Mouse (Mus musculus): Measurements from ENCODE around the gene Rbpj. TPM values are rescaled to one million over a fixed set of nuclear protein-coding genes. Genes with fewer than 3 reads are reported as not detected.

The Rbpj gene
- total and polyA plus RNA-seq, 2 experiments from 2014 or later = 17.6 to 22.4 TPM

- no peak overlapping the region for H3K27ac ChIP-seq
- H3K27me3 ChIP-seq (ENCODE audit: insufficient read depth, low read length) = no peaks in the 10 kb centered on the region
- 85% methylated on average over 1 of the region's 1 CpGs for WGBS
- no peak overlapping the region for H3K4me3 ChIP-seq (ENCODE audit: low read length)
- no peak overlapping the region for H3K4me2 ChIP-seq (ENCODE audit: low read depth, low read length)
- H3K4me1 ChIP-seq (ENCODE audit: insufficient read depth, low read length) = no peaks in the 10 kb centered on the region
- H3K36me3 ChIP-seq (ENCODE audit: insufficient read depth, low read length) = no peaks in the 10 kb centered on the region
- no peak for TF ChIP-seq CTCF (IDR thresholded peaks at IDR 0.05; ENCODE audit: low read depth)
- ATAC-seq (no peak), DNase-seq (ENCODE audit: low spot score) (no peak)
- H3K9ac ChIP-seq (replicated peaks; ENCODE audit: low read length) = no peak overlapping the region
- H3K9me3 ChIP-seq (ENCODE audit: low read length) = no peaks in the 10 kb centered on the region
These were observed 218.5 kb downstream of the Rbpj start for GRCm38 (mm10) chr5:53684417-53684816.

GRCm38 (mm10) chr5:53685623-53686022, 219.7 kb downstream of the Rbpj start:
- H3K4me3 ChIP-seq (ENCODE audit: low read length) = no peak overlapping the region
- WGBS = 97% methylated on average over 4 of the region's 4 CpGs
- no peaks in the 10 kb centered on the region for H3K27me3 ChIP-seq (ENCODE audit: insufficient read depth, low read length)
- no peaks in the 10 kb centered on the region for H3K4me1 ChIP-seq (ENCODE audit: insufficient read depth, low read length)
- no peak overlapping the region for H3K4me2 ChIP-seq (ENCODE audit: low read depth, low read length)
- no peaks in the 10 kb centered on the region for H3K36me3 ChIP-seq (ENCODE audit: insufficient read depth, low read length)
- DNase-seq (ENCODE audit: low spot score) (no peak), ATAC-seq (no peak)
- no peak overlapping the region for H3K27ac ChIP-seq
- H3K9ac ChIP-seq (replicated peaks; ENCODE audit: low read length) = no peak overlapping the region
- no peaks in the 10 kb centered on the region for H3K9me3 ChIP-seq (ENCODE audit: low read length)
- TF ChIP-seq CTCF (IDR thresholded peaks at IDR 0.05; ENCODE audit: low read depth) = no peak

GRCm38 (mm10) chr5:53686379-53686778, 220.4 kb downstream of the Rbpj start:
- Histone ChIP-seq H3K4me3 (ENCODE audit: low read length) (no peak overlapping the region), H3K27me3 (ENCODE audit: insufficient read depth, low read length) (no peaks in the 10 kb centered on the region), H3K36me3 (ENCODE audit: insufficient read depth, low read length) (no peaks in the 10 kb centered on the region), H3K4me2 (ENCODE audit: low read depth, low read length) (no peak overlapping the region), H3K27ac (no peak overlapping the region), H3K9ac (replicated peaks; ENCODE audit: low read length) (no peak overlapping the region), H3K4me1 (ENCODE audit: insufficient read depth, low read length) (no peaks in the 10 kb centered on the region), H3K9me3 (ENCODE audit: low read length) (no peaks in the 10 kb centered on the region)
- WGBS = 58% methylated on average over 2 of the region's 2 CpGs
- no peak for TF ChIP-seq CTCF (IDR thresholded peaks at IDR 0.05; ENCODE audit: low read depth)
- peak; percentile 28 for DNase-seq (ENCODE audit: low spot score)
- ATAC-seq = no peak

- Histone ChIP-seq H3K9me3 (ENCODE audit: low read length) (no peaks in the 10 kb centered on the region), H3K4me2 (ENCODE audit: low read depth, low read length) (no peak overlapping the region), H3K27me3 (ENCODE audit: insufficient read depth, low read length) (no peaks in the 10 kb centered on the region), H3K36me3 (ENCODE audit: insufficient read depth, low read length) (no peaks in the 10 kb centered on the region), H3K4me3 (ENCODE audit: low read length) (no peak overlapping the region), H3K9ac (replicated peaks; ENCODE audit: low read length) (no peak overlapping the region), H3K27ac (no peak overlapping the region), H3K4me1 (ENCODE audit: insufficient read depth, low read length) (no peaks in the 10 kb centered on the region)
- DNase-seq (ENCODE audit: low spot score) (peak; percentile 66), ATAC-seq (peak; percentile 72)
- 53% methylated on average over 7 of the region's 7 CpGs for WGBS
- no peak for TF ChIP-seq CTCF (IDR thresholded peaks at IDR 0.05; ENCODE audit: low read depth)
These were observed 222.4 kb downstream of the Rbpj start for GRCm38 (mm10) chr5:53688326-53688725.

- DNase-seq (ENCODE audit: low spot score) = peak; percentile 26
- no peak overlapping the region for H3K9ac ChIP-seq (replicated peaks; ENCODE audit: low read length)
- H3K4me1 ChIP-seq (ENCODE audit: insufficient read depth, low read length) = no peaks in the 10 kb centered on the region
- H3K36me3 ChIP-seq (ENCODE audit: insufficient read depth, low read length) = no peaks in the 10 kb centered on the region
- no peak overlapping the region for H3K4me3 ChIP-seq (ENCODE audit: low read length)
- TF ChIP-seq CTCF (IDR thresholded peaks at IDR 0.05; ENCODE audit: low read depth) = no peak
- 53% methylated on average over 3 of the region's 3 CpGs for WGBS
- no peak overlapping the region for H3K27ac ChIP-seq
- H3K9me3 ChIP-seq (ENCODE audit: low read length) = no peaks in the 10 kb centered on the region
- H3K27me3 ChIP-seq (ENCODE audit: insufficient read depth, low read length) = no peaks in the 10 kb centered on the region
- no peak overlapping the region for H3K4me2 ChIP-seq (ENCODE audit: low read depth, low read length)
- ATAC-seq = peak; percentile 60
These were observed 225.6 kb downstream of the Rbpj start for GRCm38 (mm10) chr5:53691577-53691976.

DNA sequence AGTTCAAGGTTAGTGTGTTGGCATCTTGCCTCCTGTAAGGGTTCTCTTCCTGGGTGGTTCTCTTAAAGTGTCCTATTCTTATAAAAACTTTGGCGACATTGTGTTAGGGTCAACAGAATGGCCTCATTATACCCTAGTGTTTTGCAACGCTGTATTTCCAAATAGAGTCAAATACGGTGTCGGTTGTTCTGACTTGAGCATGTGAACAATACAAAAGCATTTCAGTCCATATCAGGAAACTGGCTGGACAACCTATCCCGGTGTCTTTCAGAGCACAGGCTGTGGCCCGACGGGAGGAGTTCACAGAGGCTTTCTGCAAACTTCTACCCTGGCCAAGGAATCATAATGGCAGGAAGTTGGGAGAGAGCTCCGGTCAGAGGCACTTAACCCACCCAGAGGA, 226.1 kb downstream of the Rbpj start:
- H3K9ac ChIP-seq (replicated peaks; ENCODE audit: low read length) = no peak overlapping the region
- no peak overlapping the region for H3K4me3 ChIP-seq (ENCODE audit: low read length)
- DNase-seq (ENCODE audit: low spot score) = no peak
- no peak for ATAC-seq
- no peak overlapping the region for H3K4me2 ChIP-seq (ENCODE audit: low read depth, low read length)
- H3K27me3 ChIP-seq (ENCODE audit: insufficient read depth, low read length) = no peaks in the 10 kb centered on the region
- no peaks in the 10 kb centered on the region for H3K9me3 ChIP-seq (ENCODE audit: low read length)
- H3K36me3 ChIP-seq (ENCODE audit: insufficient read depth, low read length) = no peaks in the 10 kb centered on the region
- no peaks in the 10 kb centered on the region for H3K4me1 ChIP-seq (ENCODE audit: insufficient read depth, low read length)
- H3K27ac ChIP-seq = no peak overlapping the region
- 90% methylated on average over 8 of the region's 8 CpGs for whole genome bisulfite sequencing
- no peak for TF ChIP-seq CTCF (IDR thresholded peaks at IDR 0.05; ENCODE audit: low read depth)

- Histone ChIP-seq H3K9me3 (ENCODE audit: low read length) (no peaks in the 10 kb centered on the region), H3K4me3 (ENCODE audit: low read length) (no peak overlapping the region), H3K36me3 (ENCODE audit: insufficient read depth, low read length) (no peaks in the 10 kb centered on the region), H3K27ac (no peak overlapping the region), H3K4me1 (ENCODE audit: insufficient read depth, low read length) (no peaks in the 10 kb centered on the region), H3K4me2 (ENCODE audit: low read depth, low read length) (no peak overlapping the region), H3K9ac (replicated peaks; ENCODE audit: low read length) (no peak overlapping the region), H3K27me3 (ENCODE audit: insufficient read depth, low read length) (no peaks in the 10 kb centered on the region)
- ATAC-seq (no peak), DNase-seq (ENCODE audit: low spot score) (no peak)
- 95% methylated on average over 1 of the region's 1 CpGs for WGBS
- peak; percentile 32 for TF ChIP-seq CTCF (IDR thresholded peaks at IDR 0.05; ENCODE audit: low read depth)
These were observed 226.7 kb downstream of the Rbpj start for GRCm38 (mm10) chr5:53692662-53693061.

Measured in hindbrain, postnatal 0 days (tissue).